ENCODE assay signal across 27 mouse cellular contexts in the genomic region with DNA sequence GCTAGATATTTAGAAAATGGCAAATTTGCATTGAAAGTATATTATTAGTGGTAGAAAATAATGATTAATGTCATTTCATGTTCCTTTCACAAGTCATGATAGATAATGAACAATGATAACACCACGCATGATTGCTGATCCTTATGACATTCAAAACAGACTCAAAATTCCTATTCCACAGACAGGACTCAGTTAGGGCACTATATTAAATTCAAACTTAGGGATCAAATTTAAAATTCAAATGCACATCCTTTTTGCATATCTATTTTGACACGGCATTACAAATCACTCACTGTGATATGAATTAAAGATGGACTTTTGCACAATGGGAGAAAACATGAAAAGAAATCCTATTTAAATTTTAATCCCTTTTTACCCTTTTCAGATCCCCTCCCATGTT.
"Had no signal": no experiment of that assay in that cellular context is flagged by ENCODE, and none has a peak within 500 bp of the region (broad histone marks: within the 10 kb centered on the region; RNA-seq: fewer than 3 reads in every experiment).

No protein-coding gene starts in this region.

- ATAC-seq: hindbrain, postnatal 0 days; intestine, embryonic 16.5 days had no signal

- H3K9ac ChIP-seq: heart, embryonic 13.5 days; heart, embryonic 15.5 days; hindbrain, embryonic 13.5 days; hindbrain, embryonic 15.5 days; kidney, embryonic 15.5 days; limb, embryonic 12.5 days; liver, embryonic 13.5 days had no signal

- H3K4me3 ChIP-seq: heart, adult 2 months; heart, embryonic 13.5 days; heart, embryonic 15.5 days; hindbrain, embryonic 13.5 days; hindbrain, embryonic 15.5 days; kidney, embryonic 15.5 days; layer of hippocampus, adult 2 months; left cerebral cortex, adult 2 months; limb, embryonic 10.5 days; limb, embryonic 12.5 days; liver, embryonic 13.5 days had no signal

- H3K27me3 ChIP-seq: heart, embryonic 13.5 days; heart, embryonic 15.5 days; hindbrain, embryonic 13.5 days; hindbrain, embryonic 15.5 days; kidney, embryonic 15.5 days; limb, embryonic 12.5 days; liver, embryonic 13.5 days had no signal

- H3K4me1 ChIP-seq: heart, embryonic 13.5 days; heart, embryonic 15.5 days; hindbrain, embryonic 13.5 days; hindbrain, embryonic 15.5 days; kidney, embryonic 15.5 days; limb, embryonic 10.5 days; limb, embryonic 12.5 days; liver, embryonic 13.5 days had no signal

- H3K27ac ChIP-seq: heart, adult 2 months; heart, embryonic 13.5 days; heart, embryonic 15.5 days; hindbrain, embryonic 13.5 days; hindbrain, embryonic 15.5 days; hindbrain, postnatal 0 days; kidney, embryonic 15.5 days; kidney, postnatal 0 days; layer of hippocampus, adult 2 months; left cerebral cortex, adult 2 months; limb, embryonic 10.5 days; limb, embryonic 12.5 days; liver, embryonic 13.5 days had no signal

- H3K36me3 ChIP-seq: heart, embryonic 13.5 days; heart, embryonic 15.5 days; hindbrain, embryonic 13.5 days; hindbrain, embryonic 15.5 days; kidney, embryonic 15.5 days; limb, embryonic 10.5 days; limb, embryonic 12.5 days; liver, embryonic 13.5 days had no signal

- H3K9me3 ChIP-seq: heart, embryonic 13.5 days; heart, embryonic 15.5 days; hindbrain, embryonic 13.5 days; hindbrain, embryonic 15.5 days; kidney, embryonic 15.5 days; limb, embryonic 10.5 days; limb, embryonic 12.5 days had no signal

- H3K4me2 ChIP-seq: heart, embryonic 11.5 days; heart, embryonic 13.5 days; heart, embryonic 15.5 days; hindbrain, embryonic 13.5 days; hindbrain, embryonic 15.5 days; kidney, embryonic 15.5 days; limb, embryonic 12.5 days; liver, embryonic 11.5 days; liver, embryonic 13.5 days had no signal

- DNase-seq: gastrocnemius, postnatal 14 days; gastrocnemius, postnatal 36 days; heart, adult 11 months; heart, adult 2 months; heart, postnatal 14 days; heart, postnatal 36 days; kidney, adult 11 months; kidney, adult 2 months; kidney, adult 9 months; kidney, postnatal 25 days; kidney, postnatal 4 days; liver; liver, embryonic 13.5 days had no signal
